Mouse (Mus musculus): ENCODE measurements around the gene Rpgr. TPM values are rescaled to one million over a fixed set of nuclear protein-coding genes. Genes with fewer than 3 reads are reported as not detected.

Rpgr gene
- total and polyA plus RNA-seq, 2 experiments from 2014 or later, result 7.6 to 12.7 TPM

GRCm38 (mm10) chrX:10108558-10108957 is 108.2 kb downstream of the Rpgr start:
- no peak overlapping the region for H3K4me2 ChIP-seq (ENCODE audit: low read depth, low read length)
- WGBS, result 51% methylated on average over 4 of the region's 4 CpGs
- H3K9me3 ChIP-seq (replicated peaks; ENCODE audit: control insufficient read depth, low read length), result no peaks in the 10 kb centered on the region
- TF ChIP-seq EP300 (IDR thresholded peaks at IDR 0.05; ENCODE audit: low read depth) (no peak), CTCF (IDR thresholded peaks at IDR 0.05; ENCODE audit: low read depth) (no peak)
- no peak overlapping the region for H3K9ac ChIP-seq (replicated peaks; ENCODE audit: low read depth, low read length)
- DNase-seq (ENCODE audit: low spot score) (no peak), ATAC-seq (ENCODE audit: insufficient read depth, low read depth) (no peak)
- H3K27ac ChIP-seq (ENCODE audit: low read depth), result no peak overlapping the region
- no peaks in the 10 kb centered on the region for H3K36me3 ChIP-seq (replicated peaks; ENCODE audit: control insufficient read depth, insufficient read depth, low read length)
- H3K4me3 ChIP-seq (ENCODE audit: low read depth, low read length), result no peak overlapping the region
- no peaks in the 10 kb centered on the region for H3K27me3 ChIP-seq (ENCODE audit: control insufficient read depth, insufficient read depth, low read length)
- no peaks in the 10 kb centered on the region for H3K4me1 ChIP-seq (ENCODE audit: control insufficient read depth, insufficient read depth)

- Histone ChIP-seq H3K36me3 (replicated peaks; ENCODE audit: control insufficient read depth, insufficient read depth, low read length) (no peaks in the 10 kb centered on the region), H3K27ac (ENCODE audit: low read depth) (no peak overlapping the region), H3K4me3 (ENCODE audit: low read depth, low read length) (no peak overlapping the region), H3K4me2 (ENCODE audit: low read depth, low read length) (no peak overlapping the region), H3K27me3 (ENCODE audit: control insufficient read depth, insufficient read depth, low read length) (no peaks in the 10 kb centered on the region), H3K9ac (replicated peaks; ENCODE audit: low read depth, low read length) (no peak overlapping the region), H3K9me3 (replicated peaks; ENCODE audit: control insufficient read depth, low read length) (no peaks in the 10 kb centered on the region), H3K4me1 (ENCODE audit: control insufficient read depth, insufficient read depth) (no peaks in the 10 kb centered on the region)
- ATAC-seq (ENCODE audit: insufficient read depth, low read depth) (no peak), DNase-seq (ENCODE audit: low spot score) (no peak)
- WGBS, result 50% methylated on average over 5 of the region's 5 CpGs
- TF ChIP-seq EP300 (IDR thresholded peaks at IDR 0.05; ENCODE audit: low read depth), result no peak
- TF ChIP-seq CTCF (IDR thresholded peaks at IDR 0.05; ENCODE audit: low read depth), result no peak
Measured at GRCm38 (mm10) chrX:10105475-10105874, 111.2 kb downstream of the Rpgr start.

GRCm38 (mm10) chrX:10102739-10103138 is 114.0 kb downstream of the Rpgr start:
- 80% methylated on average over 1 of the region's 1 CpGs for WGBS
- TF ChIP-seq EP300 (IDR thresholded peaks at IDR 0.05; ENCODE audit: low read depth) (no peak), CTCF (IDR thresholded peaks at IDR 0.05; ENCODE audit: low read depth) (no peak)
- H3K36me3 ChIP-seq (replicated peaks; ENCODE audit: control insufficient read depth, insufficient read depth, low read length), result no peaks in the 10 kb centered on the region
- no peaks in the 10 kb centered on the region for H3K27me3 ChIP-seq (ENCODE audit: control insufficient read depth, insufficient read depth, low read length)
- DNase-seq (ENCODE audit: low spot score) (no peak), ATAC-seq (ENCODE audit: insufficient read depth, low read depth) (no peak)
- H3K9ac ChIP-seq (replicated peaks; ENCODE audit: low read depth, low read length), result no peak overlapping the region
- H3K9me3 ChIP-seq (replicated peaks; ENCODE audit: control insufficient read depth, low read length), result no peaks in the 10 kb centered on the region
- no peak overlapping the region for H3K4me3 ChIP-seq (ENCODE audit: low read depth, low read length)
- no peaks in the 10 kb centered on the region for H3K4me1 ChIP-seq (ENCODE audit: control insufficient read depth, insufficient read depth)
- no peak overlapping the region for H3K4me2 ChIP-seq (ENCODE audit: low read depth, low read length)
- no peak overlapping the region for H3K27ac ChIP-seq (ENCODE audit: low read depth)

- DNase-seq (ENCODE audit: low spot score) (no peak), ATAC-seq (ENCODE audit: insufficient read depth, low read depth) (no peak)
- Histone ChIP-seq H3K4me2 (ENCODE audit: low read depth, low read length) (no peak overlapping the region), H3K4me3 (ENCODE audit: low read depth, low read length) (no peak overlapping the region), H3K36me3 (replicated peaks; ENCODE audit: control insufficient read depth, insufficient read depth, low read length) (no peaks in the 10 kb centered on the region), H3K4me1 (ENCODE audit: control insufficient read depth, insufficient read depth) (no peaks in the 10 kb centered on the region), H3K27ac (ENCODE audit: low read depth) (no peak overlapping the region), H3K9ac (replicated peaks; ENCODE audit: low read depth, low read length) (no peak overlapping the region), H3K9me3 (replicated peaks; ENCODE audit: control insufficient read depth, low read length) (no peaks in the 10 kb centered on the region), H3K27me3 (ENCODE audit: control insufficient read depth, insufficient read depth, low read length) (no peaks in the 10 kb centered on the region)
- TF ChIP-seq CTCF (IDR thresholded peaks at IDR 0.05; ENCODE audit: low read depth) (no peak), EP300 (IDR thresholded peaks at IDR 0.05; ENCODE audit: low read depth) (no peak)
- WGBS, result 83% methylated on average over 3 of the region's 3 CpGs
Measured at GRCm38 (mm10) chrX:10095797-10096196, 120.9 kb downstream of the Rpgr start.

GRCm38 (mm10) chrX:10080385-10080784 is 136.3 kb downstream of the Rpgr start:
- ATAC-seq (ENCODE audit: insufficient read depth, low read depth) (no peak), DNase-seq (ENCODE audit: low spot score) (no peak)
- H3K4me2 ChIP-seq (ENCODE audit: low read depth, low read length), result no peak overlapping the region
- H3K9ac ChIP-seq (replicated peaks; ENCODE audit: low read depth, low read length), result no peak overlapping the region
- no peaks in the 10 kb centered on the region for H3K36me3 ChIP-seq (replicated peaks; ENCODE audit: control insufficient read depth, insufficient read depth, low read length)
- no peak overlapping the region for H3K4me3 ChIP-seq (ENCODE audit: low read depth, low read length)
- 73% methylated on average over 3 of the region's 3 CpGs for WGBS
- H3K27ac ChIP-seq (ENCODE audit: low read depth), result no peak overlapping the region
- no peaks in the 10 kb centered on the region for H3K9me3 ChIP-seq (replicated peaks; ENCODE audit: control insufficient read depth, low read length)
- no peaks in the 10 kb centered on the region for H3K27me3 ChIP-seq (ENCODE audit: control insufficient read depth, insufficient read depth, low read length)
- H3K4me1 ChIP-seq (ENCODE audit: control insufficient read depth, insufficient read depth), result no peaks in the 10 kb centered on the region
- TF ChIP-seq EP300 (IDR thresholded peaks at IDR 0.05; ENCODE audit: low read depth), result no peak
- TF ChIP-seq CTCF (IDR thresholded peaks at IDR 0.05; ENCODE audit: low read depth), result no peak

- H3K4me2 ChIP-seq (ENCODE audit: low read depth, low read length), result no peak overlapping the region
- DNase-seq (ENCODE audit: low spot score) (no peak), ATAC-seq (ENCODE audit: insufficient read depth, low read depth) (no peak)
- H3K9ac ChIP-seq (replicated peaks; ENCODE audit: low read depth, low read length), result no peak overlapping the region
- no peak overlapping the region for H3K4me3 ChIP-seq (ENCODE audit: low read depth, low read length)
- TF ChIP-seq EP300 (IDR thresholded peaks at IDR 0.05; ENCODE audit: low read depth), result no peak
- no peak for TF ChIP-seq CTCF (IDR thresholded peaks at IDR 0.05; ENCODE audit: low read depth)
- H3K4me1 ChIP-seq (ENCODE audit: control insufficient read depth, insufficient read depth), result no peaks in the 10 kb centered on the region
- no peaks in the 10 kb centered on the region for H3K9me3 ChIP-seq (replicated peaks; ENCODE audit: control insufficient read depth, low read length)
- H3K27me3 ChIP-seq (ENCODE audit: control insufficient read depth, insufficient read depth, low read length), result no peaks in the 10 kb centered on the region
- no peak overlapping the region for H3K27ac ChIP-seq (ENCODE audit: low read depth)
- WGBS, result 67% methylated on average over 1 of the region's 1 CpGs
- no peaks in the 10 kb centered on the region for H3K36me3 ChIP-seq (replicated peaks; ENCODE audit: control insufficient read depth, insufficient read depth, low read length)
Measured at GRCm38 (mm10) chrX:10079981-10080380, 136.7 kb downstream of the Rpgr start.
